Mouse (Mus musculus): ENCODE data around the gene Lcn5.

The Lcn5 gene

DNA sequence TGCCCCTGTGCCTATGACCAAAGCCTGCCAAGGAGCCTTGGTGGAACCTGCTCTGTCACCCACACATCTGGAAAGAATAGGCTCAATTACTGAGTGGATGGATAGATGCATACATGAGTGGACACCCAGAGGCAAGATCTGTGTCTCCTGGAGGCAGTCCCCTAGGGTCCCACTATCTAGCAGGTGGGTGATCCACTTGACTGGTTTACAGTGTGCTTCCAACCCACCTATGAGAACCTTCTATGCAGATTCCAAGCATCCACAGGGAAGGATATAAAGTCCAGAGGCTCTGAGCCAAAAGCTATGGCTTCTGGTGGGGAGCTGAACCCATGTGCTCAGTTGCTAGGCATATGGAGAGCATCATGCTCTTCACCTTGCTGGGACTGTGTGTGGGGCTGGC is at the start of gene Lcn5:
TSS of gene Lcn5 (plus strand) at position 301 of the 400 bp plus-strand sequence.
- no peak for DNase-seq (ENCODE audit: low read depth)

DNA sequence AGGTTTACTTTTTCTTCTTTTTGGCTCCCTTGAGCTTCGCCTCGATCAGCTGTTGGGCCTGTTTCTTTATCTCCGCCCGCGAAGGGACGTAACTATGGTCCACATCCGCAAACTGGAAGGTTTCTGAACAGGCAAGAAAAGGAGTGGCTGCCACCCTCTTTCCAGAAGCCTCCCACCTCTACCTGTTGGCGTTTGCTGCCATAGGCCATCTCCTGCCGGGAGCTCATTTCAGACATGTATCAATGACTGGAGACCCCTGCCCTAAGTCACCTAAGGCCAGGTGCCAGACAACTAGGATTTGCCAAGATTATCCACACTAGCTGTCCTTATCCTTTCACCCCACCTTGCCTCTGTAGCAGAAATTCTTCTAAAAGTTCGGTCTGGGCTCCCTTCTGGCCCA is 49.1 kb upstream of the Lcn5 start:
- no peak for DNase-seq (ENCODE audit: low read depth)

DNA sequence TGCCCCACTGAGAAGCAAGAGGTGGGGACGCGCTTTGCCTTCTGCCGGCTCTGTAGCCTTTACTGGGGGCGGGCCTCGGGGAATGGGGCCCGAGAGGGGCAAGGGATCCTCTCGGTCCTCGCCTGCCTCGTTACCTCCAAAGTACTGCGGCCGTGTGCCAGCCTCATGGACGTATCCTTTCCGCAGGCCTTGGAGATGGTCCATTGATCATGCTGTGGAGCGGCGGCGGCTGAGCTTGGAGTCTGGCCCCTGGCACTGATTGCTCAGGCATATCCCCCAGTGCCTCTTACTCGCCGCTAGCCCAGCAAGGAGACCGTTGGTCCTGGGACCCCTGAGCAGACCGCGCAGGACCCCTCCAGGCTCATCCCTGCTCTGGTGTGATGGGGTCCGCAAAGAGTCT is 41.4 kb upstream of the Lcn5 start:
- no peak for DNase-seq (ENCODE audit: low read depth)

DNA sequence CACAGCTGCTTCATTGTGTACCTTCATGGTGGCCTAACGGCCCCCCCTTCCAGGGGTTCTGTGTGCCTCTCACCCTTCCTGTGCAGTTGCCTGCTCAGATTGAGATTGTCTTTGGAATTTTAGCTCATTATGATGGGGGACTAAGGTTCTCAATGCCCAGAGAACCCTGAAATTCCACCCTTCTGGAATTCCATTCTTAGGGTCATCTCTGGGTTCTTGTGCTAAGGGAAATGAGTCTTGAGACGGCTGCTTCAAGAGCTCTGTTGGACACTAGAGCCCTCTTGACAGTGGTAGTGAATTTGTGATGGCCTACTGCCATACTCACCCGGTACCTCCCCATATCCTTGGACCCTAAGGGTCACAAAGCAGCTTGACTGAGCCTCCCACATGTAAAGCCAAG is 40.2 kb upstream of the Lcn5 start, which contains the start of gene Ccdc183:
TSS of gene Ccdc183 (minus strand) at position 101 of the 400 bp plus-strand sequence.
- no peak for DNase-seq (ENCODE audit: low read depth)

DNA sequence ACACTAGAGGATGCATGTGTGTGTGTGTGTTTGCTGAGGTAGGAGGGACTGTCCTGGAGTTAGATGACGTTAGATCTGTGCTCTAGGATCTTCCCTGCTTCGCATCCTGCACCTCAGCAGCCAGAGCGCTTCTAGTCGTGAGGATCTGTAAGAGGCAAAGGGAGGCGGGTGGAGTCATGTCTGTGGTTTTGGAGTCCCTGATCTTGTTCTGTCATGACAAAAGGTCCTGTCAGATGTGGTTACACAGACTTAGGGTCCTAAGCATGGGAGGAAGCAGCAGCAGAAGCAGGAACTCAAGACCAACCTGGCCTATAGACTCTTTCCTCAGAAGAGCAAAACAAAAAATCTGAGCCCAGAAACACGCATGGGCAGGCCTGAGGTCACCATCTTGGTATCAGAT is 37.4 kb upstream of the Lcn5 start:
- peak; percentile 47 for DNase-seq (ENCODE audit: low read depth)

DNA sequence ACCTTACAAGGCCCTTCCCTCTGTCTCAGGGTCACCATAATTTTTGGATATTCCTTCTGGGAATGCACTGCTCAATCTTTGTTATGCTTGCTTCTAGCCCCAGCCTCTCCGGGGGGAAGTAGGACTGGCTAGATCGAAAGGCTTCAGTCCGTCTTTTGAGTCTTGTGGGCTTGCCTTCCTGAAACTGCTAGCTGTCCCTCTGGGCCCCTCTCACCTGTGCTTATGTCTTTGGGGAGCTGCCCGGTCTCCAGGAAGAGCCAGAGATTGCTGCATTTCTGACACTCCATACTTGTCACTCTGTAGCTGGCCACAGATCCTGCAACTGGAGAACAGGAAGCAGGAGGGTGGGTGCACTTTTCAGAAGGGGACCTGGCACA is 36.9 kb upstream of the Lcn5 start:
- no peak for DNase-seq (ENCODE audit: low read depth)

DNA sequence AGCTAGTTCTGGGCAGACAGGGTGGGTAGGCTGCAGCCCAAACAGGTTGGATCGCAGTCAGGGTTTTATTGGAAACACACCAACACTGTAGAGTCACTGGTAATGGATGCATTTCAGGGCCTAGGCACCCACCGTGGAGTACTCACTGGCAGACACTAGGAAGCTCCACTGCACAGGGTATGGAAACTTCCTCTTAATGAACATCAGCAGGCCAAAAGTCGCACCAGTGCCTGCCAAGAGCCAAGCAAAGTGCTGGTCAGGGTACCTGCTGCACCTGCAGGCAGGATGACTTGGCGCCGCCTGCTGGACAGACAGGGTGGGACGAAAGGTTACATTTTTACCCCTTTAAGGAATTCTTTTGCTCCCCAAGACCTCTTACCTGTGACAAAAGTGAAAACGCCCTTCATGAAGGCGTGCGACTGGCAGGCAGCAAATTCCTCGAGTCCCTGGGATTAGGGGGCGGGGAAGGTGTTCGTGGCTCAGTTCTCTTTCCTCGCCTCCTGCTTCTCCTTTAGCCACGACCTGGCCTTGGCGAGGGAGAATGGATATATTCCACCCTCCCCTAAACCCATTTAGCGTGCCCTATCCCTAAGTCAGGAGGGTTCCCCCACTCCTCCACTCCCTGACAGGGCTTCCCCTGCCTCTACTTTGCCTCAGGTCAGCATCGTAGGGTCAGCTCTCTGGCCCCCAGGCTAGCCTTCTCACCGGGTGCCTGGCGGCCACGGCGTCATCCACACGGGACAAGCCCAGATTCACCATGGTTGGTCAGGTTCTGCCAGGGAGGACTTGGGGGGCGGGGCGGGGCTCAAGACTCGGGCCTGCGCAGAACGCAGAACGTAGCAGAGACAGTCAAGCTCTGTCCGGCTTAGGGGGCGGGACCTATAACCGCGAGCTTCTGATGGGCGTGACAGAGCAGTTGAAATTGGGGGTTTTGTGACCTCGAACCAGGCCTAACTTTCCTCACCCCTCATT is 36.2 kb upstream of the Lcn5 start, which contains the start of gene Tmem141:
TSS of gene Tmem141 (minus strand) at position 777 of the 972 bp plus-strand sequence.
- peak; percentile 39 for DNase-seq (ENCODE audit: low read depth)

DNA sequence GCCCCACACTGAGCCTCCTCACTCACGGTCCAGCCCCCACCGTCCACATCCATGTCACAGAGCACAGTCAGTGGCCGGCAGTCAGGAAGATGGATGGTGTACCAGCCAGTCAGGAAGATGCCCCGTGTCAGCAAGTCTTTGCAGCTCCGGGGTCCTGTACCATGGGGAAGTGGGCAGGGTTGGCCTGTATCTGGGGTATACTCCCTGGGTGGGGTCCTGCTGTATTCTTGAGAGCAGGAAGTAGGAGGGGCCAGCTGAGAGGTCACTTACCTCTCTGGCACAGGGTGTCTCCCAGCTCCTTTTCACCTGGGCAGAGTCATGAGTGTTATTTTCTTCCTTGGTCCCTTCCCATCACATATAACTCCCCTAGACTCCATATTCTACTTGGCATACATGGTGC is 31.8 kb upstream of the Lcn5 start:
- DNase-seq (ENCODE audit: low read depth), result no peak

DNA sequence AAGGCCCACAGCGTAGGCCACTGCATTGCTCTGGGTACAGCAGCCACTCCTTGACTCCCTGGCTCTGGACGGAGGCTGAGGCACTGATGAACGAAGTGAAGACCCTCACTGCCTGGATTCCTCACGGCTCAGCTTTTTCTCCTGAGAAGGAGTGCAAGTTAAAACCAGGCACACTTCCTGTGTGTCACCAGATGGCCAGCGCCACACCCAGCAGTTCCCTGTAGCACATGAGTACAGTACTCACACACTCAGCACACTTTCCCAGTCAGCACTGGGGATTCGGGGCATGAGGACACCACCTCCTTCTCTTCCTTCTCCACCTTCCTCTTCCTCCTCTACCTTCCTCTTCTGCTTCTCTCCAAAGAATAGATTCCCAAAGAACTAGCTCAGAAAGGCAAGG is 29.9 kb upstream of the Lcn5 start, which contains the start of gene Fcna:
TSS of gene Fcna (minus strand) at position 220 of the 400 bp plus-strand sequence.
- no peak for DNase-seq (ENCODE audit: low read depth)

DNA sequence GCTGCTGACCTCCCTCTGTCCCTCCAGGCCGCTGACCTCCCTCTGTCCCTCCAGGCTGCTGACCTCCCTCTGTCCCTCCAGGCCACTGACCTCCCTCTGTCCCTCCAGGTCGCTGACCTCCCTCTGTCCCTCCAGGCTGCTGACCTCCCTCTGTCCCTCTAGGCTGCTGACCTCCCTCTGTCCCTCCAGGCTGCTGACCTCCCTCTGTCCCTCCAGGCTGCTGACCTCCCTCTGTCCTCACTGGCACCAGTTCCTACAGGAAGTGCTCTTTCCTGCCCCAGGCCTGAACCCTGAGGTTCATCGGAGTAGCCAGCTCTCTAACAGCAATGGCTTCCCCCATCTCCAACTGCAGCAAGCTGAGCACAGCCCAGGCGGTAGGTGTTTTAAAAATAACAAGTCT is 29.0 kb upstream of the Lcn5 start:
- no peak for DNase-seq (ENCODE audit: low read depth)

DNA sequence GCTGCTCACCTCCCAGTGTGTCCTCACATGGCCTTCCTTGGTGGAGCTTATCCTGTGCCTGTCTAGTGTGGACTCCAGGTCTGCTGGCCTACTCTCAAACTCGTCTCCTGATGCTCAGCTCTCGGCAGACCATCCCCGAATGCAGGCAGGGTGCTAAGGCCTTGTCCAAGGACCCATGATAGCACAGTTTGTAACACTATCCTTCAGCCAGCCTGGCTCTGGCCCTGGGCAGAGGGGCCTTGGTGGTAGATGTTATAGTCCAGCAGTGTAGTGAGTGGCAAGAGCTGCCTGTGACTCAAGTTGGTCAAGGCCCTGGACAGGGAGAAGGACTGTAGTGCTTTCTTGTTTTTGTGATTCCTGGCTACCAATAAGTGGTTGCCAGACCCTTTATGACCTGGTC is 24.1 kb upstream of the Lcn5 start:
- no peak for DNase-seq (ENCODE audit: low read depth)

DNA sequence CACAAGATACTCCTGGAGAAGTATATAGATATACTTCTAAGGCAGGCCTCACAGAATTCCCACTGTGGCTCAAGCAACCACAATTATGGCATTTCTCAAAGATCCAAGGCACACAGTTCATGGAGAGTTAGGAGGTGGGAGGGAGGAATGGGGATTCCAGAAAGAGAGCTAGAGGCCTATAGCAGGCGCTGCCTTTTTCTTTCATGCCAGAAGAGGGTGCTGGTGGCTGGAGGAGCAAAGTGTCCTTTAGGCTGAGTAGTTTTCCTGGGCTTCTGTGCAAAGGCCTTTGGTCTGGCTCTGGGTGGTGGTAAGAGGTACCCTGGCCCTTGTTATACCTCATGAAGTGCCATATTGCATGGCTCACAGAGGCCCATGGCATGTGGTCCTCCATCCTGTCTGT is 23.7 kb upstream of the Lcn5 start:
- no peak for DNase-seq (ENCODE audit: low read depth)

DNA sequence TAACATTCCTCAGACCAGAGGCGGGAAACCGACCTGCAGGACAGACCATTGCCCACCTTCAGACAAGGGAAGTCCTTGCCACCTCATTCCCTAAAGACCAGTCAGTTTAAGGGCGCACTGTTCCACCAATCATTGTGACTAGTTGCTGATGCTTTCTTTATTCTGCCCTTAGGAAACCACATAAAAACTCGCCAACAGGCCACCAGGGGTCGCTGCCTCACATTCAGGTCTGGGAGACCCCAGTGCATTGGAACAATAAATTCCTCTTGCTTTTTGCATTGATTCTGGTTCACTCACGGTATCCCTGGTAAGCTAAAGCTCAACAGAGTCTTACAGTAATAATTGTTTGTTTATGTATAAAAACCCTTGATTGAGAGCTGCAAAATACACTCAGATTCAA is 17.9 kb upstream of the Lcn5 start:
- peak; percentile 56 for DNase-seq (ENCODE audit: low read depth)

DNA sequence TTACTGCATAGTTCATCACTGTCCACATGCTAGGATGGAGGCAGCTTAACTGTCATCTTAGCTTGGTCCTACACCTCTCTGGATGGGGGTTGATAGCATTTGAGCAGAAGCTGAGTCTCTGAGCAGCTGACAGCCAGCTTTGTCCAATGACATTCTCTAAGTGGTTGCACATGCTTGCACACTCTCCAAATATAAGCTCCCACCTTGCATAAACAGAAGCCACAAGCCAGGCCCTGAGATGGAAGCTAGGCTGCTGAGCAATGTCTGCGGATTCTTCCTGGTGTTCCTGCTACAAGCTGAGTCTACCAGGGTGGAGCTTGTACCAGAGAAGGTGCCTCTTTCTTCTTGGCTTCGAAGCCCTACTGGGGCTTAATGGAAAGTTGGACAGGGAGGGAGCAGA is 4.8 kb upstream of the Lcn5 start, which contains the start of gene Lcn8:
TSS of gene Lcn8 (plus strand) at position 219 of the 400 bp plus-strand sequence.
- no peak for DNase-seq (ENCODE audit: low read depth)

DNA sequence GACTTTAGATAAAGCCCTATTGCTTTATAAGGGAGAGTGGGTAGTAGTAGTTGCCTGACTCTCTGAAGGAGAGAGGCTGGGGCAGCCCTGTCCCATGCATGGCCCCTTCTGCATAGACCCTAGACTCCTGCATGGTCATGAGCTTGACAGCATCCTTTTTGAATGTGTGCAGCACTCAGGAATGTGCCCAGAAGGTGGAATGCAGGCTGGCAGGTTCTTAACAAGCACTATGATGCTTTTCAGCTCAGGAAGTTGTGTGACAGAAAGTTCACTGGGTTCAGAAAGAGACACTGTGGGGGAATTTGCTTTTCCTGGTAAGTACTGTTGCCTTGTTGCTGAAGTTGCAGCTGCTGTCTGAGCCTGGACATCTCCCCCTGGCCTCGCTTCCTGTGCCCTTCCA is 3.2 kb upstream of the Lcn5 start:
- DNase-seq (ENCODE audit: low read depth), result no peak

DNA sequence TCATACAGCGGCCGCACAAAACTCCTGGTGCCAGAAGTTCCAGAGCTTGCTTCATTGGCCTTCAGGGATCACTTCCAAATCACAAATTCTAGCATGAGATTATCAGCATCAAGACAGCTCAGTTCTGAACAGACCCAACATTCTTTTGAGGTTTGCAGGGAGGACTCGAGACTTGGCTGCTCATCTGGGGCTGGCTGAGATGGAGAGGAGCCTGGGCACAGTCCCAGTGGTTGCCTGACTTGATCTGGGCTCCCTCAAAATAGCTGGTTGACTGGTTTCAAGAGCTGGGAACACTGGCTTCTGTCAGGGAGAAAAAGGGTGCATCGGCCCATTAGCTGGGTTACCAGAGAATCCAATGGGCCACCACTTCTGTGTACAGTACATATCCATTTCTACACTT is 1.1 kb upstream of the Lcn5 start:
- DNase-seq (ENCODE audit: low read depth), result no peak

DNA sequence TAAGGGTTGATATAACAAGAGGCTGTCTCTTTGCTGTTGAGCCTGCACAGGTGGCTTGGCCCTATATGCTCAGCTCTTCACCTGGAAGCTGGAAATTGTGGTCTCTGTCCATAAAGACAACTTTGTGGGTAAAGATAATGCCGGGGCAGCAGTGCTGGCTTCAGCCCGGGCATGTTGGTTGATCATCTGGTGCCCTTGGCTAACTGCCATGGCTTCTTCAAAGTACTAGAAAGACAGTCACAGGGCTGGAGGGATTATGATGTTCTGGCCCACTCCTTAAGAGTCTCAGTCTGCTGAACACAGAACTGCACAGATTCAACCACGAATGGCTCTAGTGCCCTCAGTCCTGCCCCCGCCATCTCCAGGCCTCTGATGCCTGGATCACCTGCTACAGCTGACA is 506 bp upstream of the Lcn5 start:
- peak; percentile 7 for DNase-seq (ENCODE audit: low read depth)

DNA sequence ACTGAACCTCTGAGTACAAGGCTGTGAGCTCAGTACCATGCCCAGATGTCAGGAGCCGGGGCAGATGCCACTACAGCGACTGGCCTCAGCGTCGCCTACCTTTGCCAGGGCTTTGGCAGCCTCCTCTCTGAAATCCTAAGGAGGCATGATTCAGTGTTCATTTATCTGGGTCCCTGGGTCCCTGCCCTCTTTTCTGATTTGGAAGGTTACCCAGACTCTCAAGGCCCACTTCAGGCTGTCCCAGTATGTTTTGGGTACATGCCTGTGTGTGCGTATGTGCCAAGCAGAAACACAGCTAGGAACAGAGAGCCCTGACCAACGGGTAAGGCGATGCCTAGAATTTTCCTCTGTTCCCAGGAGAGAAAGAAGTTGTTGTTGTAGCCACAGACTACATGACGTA is 2.5 kb downstream of the Lcn5 start:
- no peak for DNase-seq (ENCODE audit: low read depth)

DNA sequence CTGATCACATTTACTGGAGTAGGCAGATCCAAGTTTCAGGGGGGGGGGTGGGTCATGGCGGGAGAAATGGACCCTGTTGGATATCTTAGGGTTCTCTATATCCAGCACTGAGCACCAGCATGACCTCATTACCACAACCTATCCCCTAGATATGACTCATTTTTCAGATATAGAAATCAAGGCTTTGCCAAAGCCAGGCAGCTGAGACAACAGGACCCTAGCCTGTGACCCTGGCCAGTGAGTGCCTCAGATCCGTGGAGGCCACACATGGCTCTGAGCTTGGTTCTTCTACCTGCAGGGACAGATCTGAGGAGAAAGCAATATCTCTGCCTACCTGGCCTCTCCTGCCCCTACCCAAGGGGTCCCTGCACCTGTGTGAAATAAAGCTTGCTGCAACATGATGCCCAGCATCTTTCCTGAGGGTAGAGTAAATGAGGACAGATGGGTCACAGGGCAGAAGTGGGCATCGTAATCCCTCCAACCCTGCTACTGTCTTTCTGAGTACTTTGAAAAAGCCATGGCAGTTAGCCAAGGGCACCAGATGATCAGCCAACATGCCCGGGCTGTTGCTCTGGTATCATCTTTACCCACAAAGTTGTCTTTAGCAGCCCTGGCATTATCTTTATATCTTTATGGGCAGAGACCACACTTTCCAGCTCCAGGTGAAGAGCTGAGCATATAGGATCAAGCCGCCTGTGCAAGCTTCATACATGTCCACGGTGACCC is 3.7 kb downstream of the Lcn5 start:
- DNase-seq (ENCODE audit: low read depth), result peak; percentile 16

DNA sequence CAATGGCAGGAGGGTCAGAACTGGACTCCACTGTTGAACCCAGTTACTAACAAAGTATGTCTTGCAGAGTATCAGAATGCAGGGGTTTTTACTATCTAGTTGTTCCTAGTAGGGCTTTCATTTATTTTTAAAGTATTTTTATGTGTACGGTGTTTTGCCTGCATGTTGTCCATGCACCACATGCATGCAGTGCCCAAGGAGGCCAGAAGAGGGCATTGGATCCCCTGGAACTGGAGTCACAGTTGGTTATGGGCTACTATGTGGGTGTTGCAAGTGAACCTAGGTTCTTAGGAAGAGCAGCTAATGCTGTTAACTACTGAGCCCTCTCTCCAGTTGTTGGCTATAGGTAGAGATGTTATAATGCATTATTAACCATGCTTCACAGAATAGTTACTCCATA is 5.8 kb downstream of the Lcn5 start:
- DNase-seq (ENCODE audit: low read depth), result peak; percentile 54

DNA sequence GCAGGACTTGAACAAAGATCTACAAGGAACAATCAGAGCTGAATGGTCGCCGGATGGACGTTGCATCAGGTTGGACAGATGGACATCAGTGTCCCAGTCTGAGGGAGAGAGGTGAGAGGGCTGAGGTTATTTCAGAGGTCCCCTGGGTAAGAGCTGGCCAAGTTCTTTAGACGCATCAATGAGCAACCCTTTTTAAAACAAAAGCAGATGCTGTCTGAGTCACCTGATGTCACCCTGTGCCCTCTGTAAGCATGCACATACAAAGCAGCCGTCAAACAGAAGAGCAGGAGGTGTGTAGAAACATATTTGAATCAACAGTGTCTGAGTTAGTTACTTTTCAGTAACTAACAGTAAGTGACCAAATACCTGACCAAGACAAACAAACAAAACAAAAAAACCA is 6.4 kb downstream of the Lcn5 start:
- no peak for DNase-seq (ENCODE audit: low read depth)

DNA sequence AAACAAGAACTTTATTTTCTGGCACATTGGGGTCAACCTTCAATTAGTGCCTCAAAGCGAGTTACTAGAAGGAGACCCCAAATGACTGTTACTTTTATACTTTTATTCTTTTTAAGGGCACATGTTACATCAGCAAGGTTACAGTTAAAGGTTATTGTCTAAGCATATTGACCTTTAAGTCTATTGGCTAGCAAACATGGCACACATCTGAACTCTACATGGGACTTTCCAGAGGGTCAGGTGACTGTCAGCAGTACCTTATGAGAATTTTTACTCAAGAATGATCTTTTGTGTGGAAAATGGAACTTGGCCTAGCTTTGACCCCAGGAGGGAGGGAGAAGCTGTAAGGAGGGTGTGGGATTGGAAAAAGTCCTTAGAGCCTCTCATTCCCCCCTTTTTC is 8.8 kb downstream of the Lcn5 start:
- no peak for DNase-seq (ENCODE audit: low read depth)

DNA sequence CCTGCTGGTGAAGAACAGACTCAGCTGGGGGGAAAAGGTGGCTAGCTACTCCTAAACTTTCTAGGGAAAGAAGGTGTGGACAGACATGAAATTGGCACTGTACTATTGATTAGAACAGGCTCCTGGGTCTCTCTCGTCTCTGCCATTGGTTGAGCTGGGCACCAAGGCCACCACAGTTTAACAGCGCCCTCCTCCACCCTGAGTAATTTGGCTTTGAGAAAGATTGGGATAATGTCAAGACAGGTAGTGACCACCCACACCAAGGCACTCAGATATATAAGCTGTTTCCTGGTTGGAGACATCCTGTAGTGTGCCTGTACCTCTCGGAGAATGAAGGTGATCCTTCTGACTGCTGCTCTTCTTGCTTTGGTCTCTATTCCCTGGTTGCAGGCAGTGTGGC is 18.7 kb downstream of the Lcn5 start, which contains the start of gene Lcn6:
TSS of gene Lcn6 (plus strand) at position 301 of the 400 bp plus-strand sequence.
- DNase-seq (ENCODE audit: low read depth), result no peak

All from 416B (cell line).